Mouse (Mus musculus) left cerebral cortex, adult 2 months (tissue): Measurements from ENCODE around the gene Ehd2. TPM values are rescaled to one million over a fixed set of nuclear protein-coding genes. Genes with fewer than 3 reads are reported as not detected.

Experiments used
- DNase-seq, 2 experiments: peaks; one replicate each; pipeline ENCODE4 v3.0.0; 2021 to 2022; ENCODE audit warnings: low spot score in 2 of 2, mixed read lengths in 1 of 2; ENCODE audit errors: extremely low spot score in 1 of 2
- H3K27ac ChIP-seq: fragments of 200-600 bp; 2 replicates; pipeline ENCODE4 v1.8.1; 2022
- H3K4me3 ChIP-seq: fragments of 200-600 bp; 2 replicates; pipeline ENCODE4 v1.8.1; 2022
- CTCF ChIP-seq: fragments of 200-600 bp; IDR thresholded peaks from 2 replicates; pipeline ENCODE4 v1.8.1; 2022; ENCODE audit warnings: antibody characterized with exemption, mild to moderate bottlenecking, moderate library complexity
- intact Hi-C: fragments of 180-260 bp; cut with DNase I; formaldehyde crosslinking; loops from one replicate; pipeline ENCODE4 v1.15.1; 2025
- total RNA-seq, 2 experiments: library from RNA; stranded (reverse); gene quantifications; 2 replicates each; pipeline ENCODE4 v1.2.3; 2021

Gene Ehd2
- total RNA-seq, 2 experiments from 2014 or later: 6.4 to 6.7 TPM

DNA sequence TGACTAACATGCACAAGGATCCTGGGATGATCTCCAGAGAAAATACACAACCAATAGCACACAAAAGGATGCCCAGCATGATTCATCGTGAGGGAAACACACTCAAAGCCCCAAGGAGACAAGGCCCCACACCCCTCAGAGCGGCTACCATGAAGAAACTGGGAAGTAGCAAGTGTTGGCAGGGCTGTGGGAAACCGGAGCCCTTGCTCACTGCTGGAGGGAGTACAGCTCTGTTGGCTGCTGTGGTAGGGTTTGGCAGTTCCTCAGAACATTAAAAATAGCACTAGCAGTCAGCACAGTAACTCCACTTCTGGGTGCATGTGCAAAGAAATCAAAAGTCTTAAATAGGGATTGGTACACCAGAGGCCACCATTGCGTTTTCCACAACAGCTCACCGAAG is 34.8 kb upstream of the Ehd2 start:
- peak; percentile 63 to 65 for DNase-seq
- no peak overlapping the region for H3K4me3 ChIP-seq
- intact Hi-C loops: loop anchor here (1.0 kb wide), 1 partner anchor 45 kb away; the partner anchor contains the start of gene Bicra

DNA sequence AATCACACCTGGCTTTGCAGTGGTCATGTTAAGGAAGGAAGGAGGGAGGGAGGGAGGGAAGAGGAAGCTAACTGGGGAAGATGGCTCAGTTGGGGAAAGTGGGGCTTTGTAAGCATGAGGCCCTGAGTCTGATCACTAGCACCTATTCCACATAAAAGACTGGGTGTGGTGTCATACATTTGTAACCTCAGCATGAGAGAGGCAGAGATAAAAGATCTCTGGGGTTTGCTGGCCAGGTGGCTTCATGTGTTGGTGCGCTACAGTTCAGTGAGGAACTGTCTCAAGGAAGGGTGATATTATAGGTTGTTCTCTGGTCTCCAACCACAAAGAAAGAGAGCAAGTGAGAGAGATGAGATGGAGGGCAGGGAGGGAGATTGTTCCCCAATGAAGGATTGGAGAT is 34.3 kb upstream of the Ehd2 start:
- DNase-seq: no peak
- Histone ChIP-seq H3K4me3 (no peak overlapping the region), H3K27ac (peak overlapping the region; percentile 64)
- TF ChIP-seq CTCF: no peak
- intact Hi-C loops: loop anchor here (1.0 kb wide), 1 partner anchor 46 kb away; the partner anchor contains the start of gene Bicra

More for the DNA sequence above, 34.8 kb upstream of the Ehd2 start:
- peak overlapping the region; percentile 64 for H3K27ac ChIP-seq
- TF ChIP-seq CTCF: no peak; the same call in none of the 2 replicates

DNA sequence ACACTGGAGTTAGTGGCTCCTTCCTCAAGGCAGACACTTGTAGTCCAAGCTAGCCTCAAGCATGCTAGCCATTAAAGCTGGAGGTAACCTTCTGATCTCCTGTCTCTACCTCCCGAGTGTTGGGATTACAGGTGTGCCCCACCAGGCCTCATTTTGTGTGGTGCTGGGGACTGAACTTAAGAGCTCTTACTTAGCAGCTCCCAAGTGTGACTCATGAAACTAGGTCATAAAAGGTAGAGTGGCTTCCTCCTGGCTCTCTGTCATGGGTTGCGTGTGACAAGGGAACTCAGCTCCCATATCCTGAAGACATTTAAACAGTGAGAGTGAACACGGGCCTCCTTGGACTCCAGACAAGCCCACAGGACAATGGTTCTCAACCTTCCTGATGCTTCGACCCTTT is 26.4 kb upstream of the Ehd2 start:
- H3K27ac ChIP-seq: no peak overlapping the region
- intact Hi-C loops: no loop called here
- no peak overlapping the region for H3K4me3 ChIP-seq
- TF ChIP-seq CTCF: no peak
- no peak for DNase-seq

DNA sequence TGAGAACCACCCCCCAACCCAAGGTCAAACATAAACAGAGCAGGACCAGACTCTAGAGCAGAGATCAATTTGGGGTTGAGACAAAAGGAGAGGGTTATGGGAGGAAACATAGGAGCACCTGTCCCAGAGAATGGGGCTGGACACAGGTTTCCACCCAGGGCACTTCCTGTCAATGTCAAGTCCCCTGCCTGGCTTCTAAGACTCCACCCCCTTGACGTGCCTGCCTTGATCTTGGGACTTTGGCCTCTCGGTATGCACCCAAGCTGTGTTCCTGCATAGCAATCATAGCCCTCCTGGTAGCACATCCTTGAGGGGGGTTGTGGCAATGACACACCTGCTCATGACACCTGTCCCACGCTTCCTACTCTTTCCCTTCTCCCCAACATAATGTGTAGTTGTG is 25.8 kb upstream of the Ehd2 start:
- no peak overlapping the region for H3K27ac ChIP-seq
- DNase-seq: no peak
- TF ChIP-seq CTCF: no peak
- intact Hi-C loops: no loop called here
- no peak overlapping the region for H3K4me3 ChIP-seq

DNA sequence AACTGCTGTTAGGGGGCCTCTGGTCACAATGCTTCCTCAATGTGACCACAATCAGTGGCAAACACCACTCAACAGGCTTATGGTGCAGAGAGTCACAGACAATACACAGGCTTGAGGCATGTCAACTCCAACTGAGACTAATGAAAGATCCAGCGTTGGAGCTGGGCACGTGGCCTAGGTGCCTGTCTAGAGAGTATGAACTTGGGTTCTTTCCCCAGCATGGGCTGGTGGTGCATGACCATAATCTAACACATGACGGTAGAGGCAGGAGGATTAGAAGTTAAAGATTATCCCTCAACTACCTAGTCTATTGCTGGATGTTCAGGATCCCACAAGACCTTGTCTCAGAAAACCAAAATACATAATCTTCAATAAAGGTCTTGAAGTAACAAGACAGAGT is 24.4 kb upstream of the Ehd2 start:
- H3K4me3 ChIP-seq: no peak overlapping the region
- DNase-seq: no peak
- intact Hi-C loops: no loop called here

DNA sequence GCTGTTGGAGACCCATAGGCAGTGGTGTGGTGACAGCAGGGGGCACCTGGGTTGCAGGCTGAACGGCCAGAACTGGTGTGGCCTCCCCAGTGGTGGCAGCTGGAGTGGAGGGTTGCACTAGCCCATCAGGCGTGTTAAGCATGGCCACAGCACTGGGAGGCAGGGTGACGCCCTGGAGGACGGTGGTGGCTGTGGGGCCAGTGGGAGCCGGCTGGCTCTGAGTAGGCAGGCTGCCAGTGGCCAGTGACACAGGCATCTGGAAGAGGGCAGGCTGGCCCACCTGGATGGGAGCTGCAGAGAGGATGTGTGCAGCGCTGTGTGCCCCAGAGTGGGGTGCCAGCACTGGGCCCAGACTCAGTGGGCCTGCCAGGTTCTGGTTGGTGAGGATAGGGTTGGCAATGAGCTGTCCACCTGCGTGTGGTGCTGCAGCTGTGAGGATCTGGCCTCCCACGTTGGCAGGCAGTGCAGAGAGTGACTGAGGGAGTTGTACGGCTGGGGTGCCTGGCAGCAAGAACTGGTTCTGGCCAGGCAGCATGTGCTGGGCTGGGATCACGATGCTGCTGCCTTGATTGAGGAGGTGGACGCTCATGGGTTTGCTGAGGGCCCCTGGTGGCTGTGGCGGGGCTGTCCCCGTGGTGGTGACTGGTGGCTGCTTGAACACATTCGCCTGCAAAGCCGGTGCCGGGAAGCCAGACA is 20.4 kb upstream of the Ehd2 start:
- intact Hi-C loops: no loop called here
- peak; percentile 12 for TF ChIP-seq CTCF
- H3K27ac ChIP-seq: no peak overlapping the region; the same call in 1 of the 2 replicates
- peak in 1 of 2 experiments; percentile 45 for DNase-seq
- H3K4me3 ChIP-seq: no peak overlapping the region

More for the DNA sequence above, 24.4 kb upstream of the Ehd2 start:
- no peak for TF ChIP-seq CTCF
- H3K27ac ChIP-seq: no peak overlapping the region

DNA sequence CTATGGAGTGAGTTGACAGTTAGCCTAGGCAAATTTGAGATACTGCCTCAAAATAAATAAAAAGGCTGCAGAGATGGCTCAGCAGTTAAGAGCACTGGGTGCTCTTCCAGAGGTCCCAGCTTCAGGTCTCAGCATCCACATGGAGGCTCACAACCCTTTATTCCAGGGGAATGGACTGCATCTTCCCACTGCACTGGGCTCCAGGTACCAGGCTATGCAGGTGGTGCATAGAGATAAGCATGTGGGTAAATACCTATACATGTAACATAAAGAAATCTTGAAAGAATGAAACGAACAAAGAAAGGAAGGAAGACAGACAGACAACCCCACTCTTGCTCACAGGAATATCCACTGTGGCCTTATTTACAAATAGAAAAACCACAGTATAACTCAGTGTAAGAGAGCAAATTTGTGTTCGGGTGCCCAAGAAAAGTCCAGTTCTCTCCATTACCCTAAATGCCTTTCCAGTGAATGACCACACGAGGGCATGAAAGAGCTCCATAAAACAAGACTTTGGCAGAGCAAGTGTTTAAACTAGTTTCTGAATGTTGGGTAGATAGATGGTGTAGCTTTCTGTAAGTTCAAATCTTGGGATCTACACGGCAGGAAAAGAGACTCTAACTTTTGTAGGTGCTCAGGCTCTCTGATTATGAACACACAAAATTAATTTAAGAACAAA is 15.5 kb upstream of the Ehd2 start:
- Histone ChIP-seq H3K4me3 (no peak overlapping the region), H3K27ac (no peak overlapping the region)
- TF ChIP-seq CTCF: peak; percentile 85
- no peak for DNase-seq
- intact Hi-C loops: loop anchor here (1.0 to 5.0 kb wide), 2 partner anchors 69 to 169 kb away; no protein-coding TSS in a partner anchor

DNA sequence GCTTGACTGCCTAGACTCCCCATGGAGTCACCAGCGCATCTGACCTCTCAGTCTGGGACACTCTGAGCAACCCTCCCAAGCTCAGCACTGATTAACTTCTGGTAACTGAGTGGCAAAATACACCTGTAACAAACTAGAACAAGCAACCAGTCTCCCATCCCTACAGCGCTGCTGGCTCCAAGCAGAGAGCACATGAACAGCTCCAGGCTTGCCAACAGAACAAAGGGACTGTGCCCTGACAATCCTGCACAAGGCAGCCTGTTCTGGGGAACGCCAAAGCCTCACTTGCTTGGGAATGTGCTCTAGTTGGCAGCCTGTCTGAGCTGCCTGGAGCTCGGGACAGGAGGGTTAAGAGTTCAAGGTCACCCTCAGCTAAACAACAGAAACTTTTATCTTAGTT is 14.2 kb upstream of the Ehd2 start:
- no peak for TF ChIP-seq CTCF
- Histone ChIP-seq H3K4me3 (no peak overlapping the region), H3K27ac (no peak overlapping the region)
- no peak for DNase-seq
- intact Hi-C loops: loop anchor here (5.0 kb wide), 1 partner anchor 171 kb away; no protein-coding TSS in a partner anchor

DNA sequence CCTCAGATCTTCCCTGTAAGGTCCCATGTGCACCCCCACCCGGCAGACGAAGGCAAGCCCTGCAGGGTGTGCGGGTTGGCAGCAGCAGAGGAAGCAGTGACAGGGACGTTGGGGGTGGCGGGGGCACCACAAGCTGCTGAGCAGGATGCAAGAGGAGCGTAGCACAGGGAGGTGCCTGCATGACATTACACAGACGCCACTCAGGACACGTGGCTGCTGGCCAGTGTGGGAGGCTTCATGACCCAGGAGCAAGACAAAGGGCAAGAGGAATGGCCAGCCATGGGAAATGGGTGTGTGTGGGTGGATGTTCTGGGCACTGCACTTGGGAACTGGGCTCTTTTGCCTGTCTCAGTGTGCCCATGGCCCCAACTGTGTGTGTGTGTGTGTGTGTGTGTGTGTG is 12.9 kb upstream of the Ehd2 start:
- peak; percentile 53 to 69 for DNase-seq
- no peak for TF ChIP-seq CTCF
- intact Hi-C loops: loop anchor here (5.0 kb wide), 1 partner anchor 172 kb away; no protein-coding TSS in a partner anchor
- no peak overlapping the region for H3K27ac ChIP-seq
- no peak overlapping the region for H3K4me3 ChIP-seq

DNA sequence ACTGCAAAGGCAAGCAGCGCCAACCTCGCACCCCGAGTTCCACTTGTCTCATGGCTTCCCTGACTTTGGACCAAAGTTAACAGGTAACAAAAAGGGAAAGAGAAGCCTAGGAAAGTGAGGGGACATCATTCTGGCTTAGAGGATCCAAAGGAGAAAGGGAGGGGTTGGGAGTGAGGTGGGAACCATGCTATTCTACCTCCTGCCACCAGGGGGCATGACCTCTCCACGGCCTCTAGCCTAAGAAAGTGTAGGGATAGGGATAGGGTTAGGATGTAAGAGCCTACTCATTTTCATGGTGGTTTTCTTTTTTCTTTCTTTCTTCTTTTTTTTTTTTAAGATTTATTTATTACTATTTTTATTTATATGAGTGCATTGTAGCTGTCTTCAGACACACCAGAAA is 8.5 kb upstream of the Ehd2 start:
- H3K4me3 ChIP-seq: no peak overlapping the region
- intact Hi-C loops: no loop called here
- peak in 1 of 2 experiments; percentile 50 for DNase-seq
- H3K27ac ChIP-seq: no peak overlapping the region
- TF ChIP-seq CTCF: peak; percentile 98

DNA sequence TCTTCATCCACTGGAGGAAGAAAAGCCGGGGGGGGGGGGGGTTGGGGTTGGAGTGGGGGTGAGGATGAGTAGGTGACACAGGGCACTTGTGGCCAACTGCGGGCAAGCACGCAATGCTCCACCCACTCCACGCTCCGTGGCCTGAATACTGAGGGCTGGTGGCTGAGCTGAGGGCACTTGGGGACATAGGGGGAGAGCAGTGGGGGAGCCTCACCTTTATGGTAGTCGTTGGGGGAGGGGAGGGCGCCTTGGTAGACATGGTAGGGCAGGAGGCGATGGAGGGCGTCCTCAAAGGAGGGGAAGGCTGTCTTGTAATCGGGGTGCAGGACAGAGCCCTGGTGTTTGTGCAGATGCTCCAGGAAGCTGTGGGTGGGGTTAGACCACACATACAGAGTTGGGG is 8.1 kb upstream of the Ehd2 start:
- Histone ChIP-seq H3K4me3 (no peak overlapping the region), H3K27ac (no peak overlapping the region)
- no peak for DNase-seq
- TF ChIP-seq CTCF: no peak
- intact Hi-C loops: no loop called here

DNA sequence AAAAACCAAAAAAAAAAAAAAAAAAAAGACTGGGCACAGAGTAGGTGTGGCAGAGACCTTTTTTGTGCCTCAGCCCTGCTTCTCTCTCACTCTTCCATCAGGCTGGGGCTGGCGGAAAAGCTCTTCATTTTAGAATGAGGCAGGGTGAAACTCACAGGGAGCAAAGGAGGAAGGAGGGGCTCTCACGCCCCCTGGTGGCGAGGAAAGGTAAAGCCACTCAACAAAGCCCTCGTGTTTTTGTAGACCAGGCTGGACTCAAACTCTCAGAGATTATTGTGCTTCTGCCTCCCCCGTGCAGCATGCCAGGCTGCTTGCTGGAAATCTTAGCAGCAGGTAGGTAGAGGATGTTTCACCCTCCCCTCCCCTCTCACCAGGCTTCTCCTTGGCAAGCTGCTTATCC is 7.3 kb upstream of the Ehd2 start:
- DNase-seq: peak; percentile 60 to 69
- Histone ChIP-seq H3K27ac (no peak overlapping the region), H3K4me3 (no peak overlapping the region)
- intact Hi-C loops: no loop called here
- peak; percentile 86 for TF ChIP-seq CTCF

DNA sequence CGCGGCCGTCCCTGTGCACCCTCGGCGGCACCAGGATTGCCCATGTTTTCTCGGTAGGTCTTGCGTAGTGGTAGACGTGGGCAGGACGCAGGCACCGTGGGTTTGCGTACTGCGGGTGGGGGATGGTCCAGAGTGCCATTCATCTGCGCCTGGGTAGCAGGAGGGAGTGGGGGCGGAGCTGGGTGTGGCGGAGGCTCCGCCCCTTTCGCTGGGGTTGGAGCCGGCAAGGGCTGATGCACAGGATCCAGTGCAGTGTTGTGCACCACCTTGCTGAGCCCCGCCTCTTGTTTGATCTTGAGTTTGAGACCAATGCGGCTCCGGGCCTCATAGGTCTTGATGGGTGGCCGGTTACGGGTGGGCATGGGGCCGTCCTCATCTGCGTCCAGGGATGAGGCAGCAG is 4.9 kb upstream of the Ehd2 start:
- DNase-seq: no peak
- intact Hi-C loops: no loop called here
- TF ChIP-seq CTCF: no peak
- Histone ChIP-seq H3K27ac (no peak overlapping the region), H3K4me3 (no peak overlapping the region)
